Mouse (Mus musculus): ENCODE results near the gene Gucy2d.

- TF ChIP-seq CTCF (IDR thresholded peaks at IDR 0.05; ENCODE audit: low read depth) (no peak), EP300 (IDR thresholded peaks at IDR 0.05; ENCODE audit: low read depth) (no peak)
These were observed 14.3 kb downstream of the Gucy2d start for GRCm38 (mm10) chr7:98454397-98455120.
